Mouse (Mus musculus) left cerebral cortex, adult 18-20 months (tissue): ENCODE measurements around the gene Nfib. TPM values are rescaled to one million over a fixed set of nuclear protein-coding genes. Genes with fewer than 3 reads are reported as not detected.

Source experiments
- DNase-seq, 2 experiments: peaks; one replicate each; pipeline ENCODE4 v3.0.0; 2021 to 2022; ENCODE audit warnings: low spot score in 2 of 2, mixed read lengths in 1 of 2
- total RNA-seq, 2 experiments: library from RNA; stranded (reverse); gene quantifications; 2 replicates each; pipeline ENCODE4 v1.2.3; 2021

Nfib gene
- total RNA-seq, 2 experiments from 2014 or later, result 79.0 to 80.3 TPM

DNA sequence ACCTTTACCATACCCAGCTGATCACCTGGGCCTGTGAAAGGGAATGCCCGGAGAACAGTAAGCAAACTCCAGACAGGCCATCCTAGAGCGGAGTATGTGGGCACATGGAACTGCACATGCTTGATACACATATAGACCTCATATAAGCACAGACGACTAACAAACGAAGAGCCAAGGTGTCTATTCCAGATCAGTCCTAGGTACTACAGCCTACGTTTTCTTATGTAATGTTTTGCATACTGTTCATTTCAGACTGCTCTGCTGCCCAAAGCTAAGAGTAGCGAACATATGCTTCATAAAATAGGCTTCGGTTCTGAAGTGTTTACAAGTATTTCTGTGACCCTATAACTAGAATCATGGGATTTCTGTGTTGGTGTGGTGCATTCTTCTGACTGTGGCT, 386.2 kb downstream of the Nfib start:
- DNase-seq, result no peak

DNA sequence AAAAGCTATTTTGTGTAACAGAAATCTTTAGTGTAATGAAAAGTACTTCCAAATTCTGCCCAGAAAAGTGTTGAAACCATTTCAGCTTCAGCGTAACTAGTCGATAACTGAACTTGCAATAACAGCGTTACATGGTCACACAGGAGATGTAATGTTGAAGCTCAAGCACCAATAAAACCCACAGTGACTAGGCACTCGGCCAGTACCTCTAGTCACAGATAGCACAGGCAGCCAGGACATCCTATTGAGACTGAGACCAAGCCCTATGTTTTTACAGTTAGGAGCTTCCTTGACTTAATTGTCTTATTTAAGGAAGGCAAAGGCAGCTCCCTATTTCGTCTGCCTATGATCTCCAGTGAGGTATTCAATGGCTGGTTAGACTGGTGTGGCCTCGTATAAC, 389.4 kb downstream of the Nfib start:
- no peak for DNase-seq

DNA sequence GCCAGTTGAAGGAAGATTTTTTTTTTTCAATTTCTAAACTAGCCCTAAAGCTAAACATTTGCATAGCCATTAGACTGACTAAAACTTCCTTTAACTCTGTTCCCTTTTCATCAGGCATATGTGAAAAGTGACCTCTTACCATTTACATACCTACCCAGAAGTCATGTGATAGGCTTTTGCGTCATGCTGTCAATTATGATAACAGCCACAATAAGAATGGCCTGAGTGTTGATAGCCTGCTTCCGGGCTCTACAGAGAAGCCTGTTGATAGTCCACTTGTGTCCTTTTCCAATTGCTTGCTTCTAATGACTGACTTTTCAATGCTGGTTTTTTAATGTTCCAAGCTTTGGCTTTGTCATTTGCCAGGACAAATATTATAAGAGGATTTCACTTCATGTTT, 389.8 kb downstream of the Nfib start:
- no peak for DNase-seq

DNA sequence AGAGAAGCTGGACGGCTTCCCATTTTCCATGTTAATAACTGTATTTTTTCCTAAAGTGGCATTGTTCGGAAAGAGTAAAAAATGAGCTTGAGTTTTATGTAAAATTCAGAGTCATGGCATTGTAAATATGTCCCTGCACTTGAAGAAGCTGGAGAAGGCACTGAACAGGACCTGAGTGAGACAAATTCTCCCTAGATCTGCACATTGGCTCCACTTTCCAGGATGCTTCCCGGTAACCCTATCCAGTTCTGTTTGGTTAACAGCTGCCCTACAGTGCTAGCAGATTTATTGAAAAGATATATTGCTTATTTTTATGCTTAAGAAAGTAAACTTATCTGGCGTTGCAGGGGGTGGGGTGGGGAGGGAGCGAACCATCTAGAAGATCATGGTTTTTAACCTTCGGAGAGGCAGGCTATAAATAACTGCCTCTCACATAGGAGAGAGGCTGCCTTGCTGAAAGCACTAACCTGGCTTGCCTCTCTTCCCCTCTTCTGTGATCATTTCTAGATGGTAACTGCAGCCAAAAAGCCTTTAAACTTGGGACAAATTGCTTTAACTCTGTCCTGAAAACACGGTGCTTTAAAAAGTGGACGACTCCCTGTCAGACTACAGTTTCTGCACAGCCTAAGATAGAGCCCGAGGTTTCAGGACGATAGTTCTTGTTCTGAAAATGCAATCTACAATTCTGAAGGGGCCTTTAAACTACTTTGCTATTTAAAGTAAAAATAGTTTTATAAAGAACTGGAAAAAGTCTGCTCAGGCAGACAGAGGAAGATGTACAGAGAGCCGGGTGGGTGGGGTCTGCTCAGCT, 394.4 kb downstream of the Nfib start:
- no peak for DNase-seq

DNA sequence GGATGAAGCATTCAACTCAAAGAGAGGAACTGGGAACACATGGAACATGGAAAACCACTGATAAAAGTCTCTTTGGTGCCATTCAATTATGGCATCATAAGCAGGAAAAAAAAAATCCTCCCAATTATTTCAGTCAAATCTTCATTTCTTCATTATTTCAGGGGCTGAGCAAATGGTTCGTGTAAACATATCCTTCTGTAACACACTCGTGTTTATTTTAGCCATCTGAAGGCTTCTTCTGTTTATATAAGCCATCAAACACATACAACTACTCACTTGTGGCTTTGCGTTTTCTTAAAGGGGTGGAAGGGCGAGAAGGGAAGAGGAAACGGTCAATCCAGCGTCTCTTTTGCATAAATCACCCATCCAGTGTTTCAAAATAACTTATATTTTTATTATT, 399.5 kb downstream of the Nfib start:
- no peak for DNase-seq

DNA sequence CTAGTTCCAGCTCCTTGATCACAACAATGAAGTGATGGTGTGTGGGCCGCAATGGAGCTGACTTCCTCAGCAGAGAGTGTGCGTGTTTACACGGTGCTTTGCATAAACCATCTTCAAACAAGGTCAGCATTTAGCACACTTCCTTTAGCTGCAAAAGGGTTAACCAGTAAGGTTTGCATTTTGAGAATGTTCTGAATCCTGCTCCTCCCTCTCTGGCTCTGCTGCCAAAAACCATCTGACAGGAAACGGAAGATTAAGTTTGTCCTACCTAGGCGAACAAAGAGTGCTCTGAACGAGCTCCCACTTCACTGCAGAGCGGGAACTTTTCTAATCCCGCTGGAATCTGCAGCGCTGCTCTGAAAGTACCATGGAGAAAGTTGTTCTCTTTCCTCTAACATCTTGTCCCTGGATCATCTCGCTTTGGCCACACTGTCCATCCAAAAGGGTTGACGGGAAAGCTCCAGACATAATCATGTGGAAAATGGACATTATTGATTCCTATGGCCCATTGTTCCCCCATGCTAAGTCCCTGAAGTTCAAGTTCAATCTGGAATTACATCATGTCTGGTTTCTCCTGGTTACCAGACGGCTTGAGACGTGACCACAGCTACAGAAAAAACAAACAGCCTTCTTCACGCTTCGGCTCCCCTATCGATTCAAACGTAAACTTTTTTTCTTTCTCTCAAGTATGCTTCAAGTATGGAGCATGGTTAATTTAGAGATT, 401.2 kb downstream of the Nfib start:
- DNase-seq, result no peak

DNA sequence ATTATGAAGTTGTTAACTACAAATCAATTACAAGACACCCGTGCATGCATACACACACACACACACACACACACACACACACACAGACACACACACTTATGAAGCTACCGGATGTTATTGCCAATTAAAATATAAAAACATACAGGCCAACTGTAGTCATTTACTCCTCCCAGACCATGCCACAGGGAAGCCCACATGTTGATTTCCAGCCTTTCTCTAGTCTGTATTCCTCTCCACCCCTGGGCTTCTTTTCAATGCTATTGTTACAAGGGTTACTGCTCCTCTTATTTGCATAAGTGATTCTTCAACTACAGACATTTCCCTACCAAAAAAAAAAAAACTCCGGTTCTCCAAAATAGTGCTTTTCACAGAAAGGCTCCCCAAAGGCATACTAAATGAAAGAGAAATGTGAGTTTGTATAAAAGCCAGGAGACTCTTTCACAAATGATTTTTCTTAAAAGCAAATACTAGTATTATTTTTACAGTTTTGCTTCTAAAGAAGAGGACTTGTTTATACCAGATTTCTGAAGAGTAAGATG, 402.1 kb downstream of the Nfib start:
- DNase-seq, result no peak

- no peak for DNase-seq
Observed at GRCm38 (mm10) chr4:82302901-82303300, 402.6 kb downstream of the Nfib start.

- DNase-seq, result no peak
Observed at GRCm38 (mm10) chr4:82298606-82299005, 406.9 kb downstream of the Nfib start.

GRCm38 (mm10) chr4:82297562-82297961, 408.0 kb downstream of the Nfib start:
- DNase-seq, result no peak

- DNase-seq, result peak; percentile 40 to 54
Observed at GRCm38 (mm10) chr4:82294066-82294465, 411.5 kb downstream of the Nfib start.

DNA sequence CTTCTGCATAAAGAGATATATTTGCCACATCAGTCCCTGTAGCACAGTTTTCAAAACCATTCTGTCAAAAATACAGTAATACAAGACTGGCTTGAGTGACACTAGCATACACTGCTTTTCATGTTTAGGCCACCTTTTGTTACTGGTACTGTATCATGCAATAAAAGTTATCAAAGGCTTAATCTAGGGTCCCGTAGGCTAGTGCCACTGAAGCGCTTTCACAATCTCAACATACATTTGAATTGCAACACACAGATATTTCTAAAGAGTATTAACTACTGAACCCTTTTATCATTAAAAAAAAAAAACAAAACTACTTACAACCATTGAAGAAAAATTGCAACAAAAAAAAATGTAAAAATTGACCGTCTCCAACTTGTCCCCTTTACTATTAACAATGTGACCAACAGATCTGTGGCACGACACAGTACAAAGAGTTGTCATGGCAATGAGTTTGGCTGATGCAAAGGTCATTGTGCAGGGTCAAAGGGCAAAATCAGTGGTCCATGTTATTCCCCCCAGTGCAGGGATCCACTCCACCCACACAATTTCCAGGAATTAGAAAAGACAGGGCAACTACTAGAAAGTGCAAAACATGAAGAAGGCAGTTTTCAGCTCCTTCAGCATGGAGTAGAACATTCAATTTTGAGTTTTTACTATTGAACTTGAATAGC, 414.2 kb downstream of the Nfib start:
- no peak for DNase-seq

- no peak for DNase-seq
Observed at GRCm38 (mm10) chr4:82290623-82291022, 414.9 kb downstream of the Nfib start.

DNA sequence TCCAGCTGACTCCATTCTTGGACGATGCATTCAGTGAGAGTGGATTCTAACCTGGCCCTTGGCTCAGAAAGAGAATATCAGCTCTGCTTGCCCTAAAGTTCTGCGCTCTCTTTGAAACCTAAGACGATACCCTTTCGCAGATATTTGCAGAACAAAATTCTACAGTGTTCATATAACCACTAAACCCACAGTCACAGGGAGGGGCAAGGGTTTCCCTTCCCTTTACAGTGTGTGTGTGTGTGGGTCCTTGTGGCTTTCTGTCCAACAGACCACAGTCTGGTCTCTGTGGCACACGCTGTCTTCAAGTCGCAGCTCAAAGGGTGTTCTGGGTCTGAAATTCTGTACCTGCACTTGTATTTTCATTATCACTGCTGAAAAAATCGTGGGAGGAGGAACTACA, 416.0 kb downstream of the Nfib start:
- no peak for DNase-seq

DNA sequence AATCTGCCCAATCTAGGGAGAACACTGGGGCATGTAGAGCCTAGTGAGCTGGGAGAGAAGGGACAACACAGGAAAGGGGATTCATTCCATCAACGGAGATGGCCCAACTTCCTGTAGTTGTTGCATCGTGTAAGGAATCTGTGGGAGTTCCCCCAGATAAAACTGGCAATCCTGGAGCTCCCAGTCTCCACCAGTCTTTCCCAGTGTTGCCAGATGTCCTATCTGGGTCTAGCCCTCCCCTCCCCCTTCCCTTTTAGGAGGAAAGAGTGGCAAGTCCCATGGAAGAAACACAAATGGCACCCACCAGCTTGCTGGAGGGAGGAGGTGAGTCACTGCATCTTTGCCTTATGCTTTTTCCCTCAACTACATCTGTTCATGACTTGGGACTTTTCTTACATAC, 417.4 kb downstream of the Nfib start:
- DNase-seq, result peak; percentile 25 to 31

DNA sequence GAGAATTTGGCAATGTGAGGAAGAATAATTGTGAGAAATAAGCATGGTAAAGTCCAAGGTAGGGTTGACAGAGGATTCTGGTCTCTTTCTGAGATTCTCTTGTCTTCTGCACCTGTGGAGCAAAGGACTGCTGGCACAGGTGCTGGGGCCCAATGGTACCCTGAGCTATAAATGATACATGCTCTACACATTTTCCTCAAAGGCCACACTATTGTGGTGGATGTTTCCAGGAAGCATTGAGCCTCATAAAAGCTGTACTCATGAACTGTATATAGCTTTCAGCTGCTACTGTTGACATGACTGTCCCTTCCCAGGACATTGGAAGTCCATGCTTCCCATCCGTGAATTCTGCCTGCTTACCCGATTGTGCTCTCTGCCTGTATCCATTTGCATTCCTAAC, 418.1 kb downstream of the Nfib start:
- no peak for DNase-seq

DNA sequence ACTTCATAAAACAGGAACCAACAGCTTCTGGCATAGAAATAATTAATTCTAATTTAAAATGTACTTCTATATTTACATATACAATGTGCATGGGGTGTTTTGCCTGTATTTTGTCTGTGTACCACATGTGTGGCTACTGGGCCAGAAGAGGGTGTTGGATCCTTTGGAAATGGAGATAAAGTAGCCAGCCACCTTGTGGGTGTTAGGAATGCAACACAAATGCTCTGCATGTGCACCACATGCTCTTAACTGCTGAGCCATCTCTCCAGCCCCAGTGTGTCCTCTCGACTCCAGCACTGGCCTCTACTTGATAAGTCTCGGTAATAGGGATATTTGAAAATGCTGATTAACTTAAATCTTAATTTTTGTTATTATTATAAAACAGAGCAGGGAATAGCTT, 418.6 kb downstream of the Nfib start:
- DNase-seq, result no peak

DNA sequence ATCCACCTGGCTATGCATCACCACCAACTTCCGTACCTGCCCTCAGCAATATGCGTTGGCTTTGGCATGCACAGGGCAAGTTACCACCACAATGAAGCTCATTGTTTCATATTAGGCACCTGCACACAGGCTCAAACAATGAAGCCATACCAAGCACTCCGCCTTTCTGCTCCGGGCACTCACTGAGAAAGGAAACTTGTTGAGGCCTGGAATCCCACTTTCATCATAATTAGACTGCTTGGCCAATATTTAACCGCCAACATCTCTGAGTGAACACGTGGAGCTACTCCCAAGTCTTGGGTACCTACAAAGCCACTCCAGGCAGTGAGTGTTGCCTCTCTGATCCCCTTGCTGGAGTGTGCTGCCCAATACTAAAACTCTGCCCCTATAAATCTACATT, 422.0 kb downstream of the Nfib start:
- no peak for DNase-seq

DNA sequence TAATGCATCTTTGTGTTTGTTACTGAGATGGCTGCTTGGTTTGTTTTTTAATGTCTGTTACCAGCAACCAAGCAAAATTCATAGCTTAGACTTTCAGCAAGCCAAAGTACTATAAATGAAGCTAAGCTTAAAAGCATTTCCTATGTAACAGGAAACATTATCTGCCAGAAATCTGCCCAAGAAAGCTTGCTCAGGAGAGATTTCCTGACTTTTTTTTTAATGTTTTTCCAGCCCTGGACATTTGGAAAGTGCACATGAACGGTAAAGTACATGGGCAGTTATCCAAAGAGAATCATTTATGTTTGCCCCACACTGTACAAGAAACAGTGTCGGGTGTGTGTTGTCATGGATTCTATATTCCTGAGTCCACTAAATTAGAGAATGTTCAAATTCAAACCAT, 429.6 kb downstream of the Nfib start:
- DNase-seq, result no peak

GRCm38 (mm10) chr4:82273049-82273754, 432.3 kb downstream of the Nfib start:
- DNase-seq, result no peak

DNA sequence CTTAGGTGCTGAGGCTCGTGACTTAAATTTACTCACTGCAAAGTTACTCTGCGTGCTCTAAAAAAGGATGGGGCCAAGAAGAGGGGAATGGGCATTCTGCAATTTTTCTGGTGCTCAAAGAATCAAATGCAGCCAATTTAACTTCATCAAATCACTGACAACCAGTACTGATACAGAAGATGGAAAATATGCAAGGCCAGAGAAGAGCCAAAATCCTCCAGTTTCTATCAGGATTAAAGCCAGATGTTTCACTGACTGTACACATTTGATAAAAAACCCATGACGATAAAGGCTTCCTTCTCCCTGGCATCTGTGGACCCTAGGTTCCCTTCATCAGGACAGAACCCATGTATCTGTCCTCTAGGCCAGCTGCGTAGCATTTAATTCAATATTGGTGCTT, 433.5 kb downstream of the Nfib start:
- no peak for DNase-seq
